Mouse (Mus musculus) heart, adult 2 months (tissue): ENCODE data around the gene Tmem161a. TPM values are rescaled to one million over a fixed set of nuclear protein-coding genes. Genes with fewer than 3 reads are reported as not detected.
A peak's percentile ranks its signal among the peaks of the same experiment; 100 is the strongest.

Experiments used
- DNase-seq, 2 experiments: peaks; one replicate each; pipeline ENCODE4 v3.0.0; 2021
- H3K27ac ChIP-seq: fragments of 200-600 bp; 2 replicates; pipeline ENCODE4 v1.8.1; 2022
- H3K27me3 ChIP-seq: fragments of 200-500 bp; 2 replicates; pipeline ENCODE4 v1.6.1; 2012; ENCODE audit warnings: mild to moderate bottlenecking, low read length, inconsistent platforms, mixed read lengths; ENCODE audit not compliant: control insufficient read depth, insufficient read depth
- H3K36me3 ChIP-seq: fragments of 200-500 bp; 2 replicates; pipeline ENCODE4 v1.6.1; 2012; ENCODE audit warnings: low read length, inconsistent platforms; ENCODE audit not compliant: control insufficient read depth, insufficient read depth
- H3K4me1 ChIP-seq: fragments of 200-500 bp; 2 replicates; pipeline ENCODE4 v1.6.1; 2011; ENCODE audit warnings: low read length; ENCODE audit not compliant: control insufficient read depth, insufficient read depth
- H3K4me3 ChIP-seq: fragments of 200-600 bp; 2 replicates; pipeline ENCODE4 v1.8.1; 2022
- H3K79me2 ChIP-seq: fragments of 200-500 bp; replicated peaks from 2 replicates; pipeline ENCODE4 v1.6.1; 2012; ENCODE audit warnings: mild to moderate bottlenecking, inconsistent platforms, low read length, moderate library complexity, mixed read lengths; ENCODE audit not compliant: control insufficient read depth, insufficient read depth
- H3K9ac ChIP-seq: fragments of 200-500 bp; 2 replicates; pipeline ENCODE4 v1.6.1; 2012; ENCODE audit warnings: low read depth, mild to moderate bottlenecking, control low read depth, inconsistent platforms, low read length, mixed read lengths
- CTCF ChIP-seq: fragments of 200-600 bp; IDR thresholded peaks from 2 replicates; pipeline ENCODE4 v1.8.1; 2022; ENCODE audit warnings: antibody characterized with exemption, mild to moderate bottlenecking, moderate library complexity
- EP300 ChIP-seq: fragments of 200-500 bp; IDR thresholded peaks from 2 replicates; pipeline ENCODE4 v1.6.1; 2011; ENCODE audit warnings: low read depth, low read length, control low read depth; ENCODE audit not compliant: insufficient read depth
- POLR2A ChIP-seq: fragments of 200-500 bp; IDR thresholded peaks from 2 replicates; pipeline ENCODE4 v1.6.1; 2011; ENCODE audit warnings: mild to moderate bottlenecking, low read depth, low read length, control low read depth; ENCODE audit not compliant: insufficient read depth
- WGBS: fragments of 180-500 bp; shearing (Covaris S2); methylation state at CpG from one replicate; pipeline ENCODE4 v1.1.7; 2018; 5-methylcytosine and 5-hydroxymethylcytosine counted together
- intact Hi-C: fragments of 180-260 bp; cut with DNase I; formaldehyde crosslinking; loops from one replicate; pipeline ENCODE4 v1.15.1; 2025
- long read RNA-seq: library from polyadenylated mRNA; stranded (forward); transcript quantifications from one replicate; pipeline ENCODE4 v2.0.0, GENCODE M21; 2021
- polyA plus RNA-seq: library from polyadenylated mRNA; depleted of rRNA; stranded (reverse); fragments of >200 nt; gene quantifications from 2 replicates; pipeline ENCODE4 v1.2.3, GENCODE M21; 2012; rRNA removed
- total RNA-seq, 2 experiments: library from RNA; stranded (reverse); gene quantifications; 2 replicates each; pipeline ENCODE4 v1.2.3; 2021

The Tmem161a gene
- total RNA-seq = 100 to 1,000 TPM in 1 of 2 experiments, 10 to 100 TPM in 1; 93.6 to 108 TPM
- 134 and 145 TPM in 2 replicates for polyA plus RNA-seq
- long read RNA-seq, transcript Tmem161a-201 (12 exons, 3,018 nt) = major isoform, 39 of 121 reads
- long read RNA-seq, transcript Tmem161a-214 (11 exons, 2,080 nt) = minor isoform, 5 of 121 reads
- long read RNA-seq, partial matches to known transcripts = 54 of 121 reads
- long read RNA-seq, other reads (novel, unspliced or antisense) = 23 of 121 reads

DNA sequence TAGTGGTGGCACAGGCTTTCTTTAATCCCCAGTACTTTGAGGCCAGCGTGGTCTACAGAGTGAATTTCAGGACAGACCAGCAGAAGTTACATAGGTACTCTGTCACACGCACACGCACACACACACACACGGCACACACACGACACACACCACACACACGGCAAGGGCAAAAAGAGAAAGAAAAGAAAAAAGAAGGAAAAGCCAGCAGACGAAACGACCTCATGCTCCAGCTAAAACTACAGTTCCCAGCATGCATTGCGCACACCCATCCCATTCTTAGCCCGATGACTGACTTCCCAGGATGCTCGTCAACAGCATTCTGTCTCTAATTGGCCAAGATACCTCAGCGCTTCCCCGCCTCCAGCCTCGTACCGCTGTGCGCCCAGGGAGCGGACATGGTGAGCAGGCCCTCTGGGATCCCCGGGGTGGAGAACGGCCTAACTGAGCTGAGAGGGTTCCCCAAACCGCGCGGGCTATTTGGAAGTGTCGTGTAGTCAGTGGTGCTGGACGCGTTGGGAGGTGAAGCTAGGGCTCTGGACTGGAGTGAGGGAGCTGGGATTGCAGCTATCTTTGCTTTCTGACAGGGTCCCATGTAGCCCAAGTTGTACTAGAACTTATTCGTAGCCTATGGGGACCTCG is at the start of gene Tmem161a:
Gene Tmem161a, plus strand, starts transcription at position 314 of the 639 bp plus-strand sequence.
- peak within 1 kb of the TSS; percentile 87 for H3K9ac ChIP-seq
- no peaks in the 10 kb centered on the region for H3K27me3 ChIP-seq
- intact Hi-C loops = loop anchor here (2.0 to 5.0 kb wide), 3 partner anchors 33 to 60 kb away; partner anchors contain the start of genes Armc6, Borcs8, Mef2b and Rfxank
- peak within 1 kb of the TSS; percentile 83 for H3K27ac ChIP-seq
- peak within 1 kb of the TSS; percentile 71 for H3K4me3 ChIP-seq
- H3K79me2 ChIP-seq = 0 out of 2 replicates have a peak, but pooled peaks cover 1% of the 10 kb centered on the region
- WGBS = 3% methylated on average over 27 of the region's 27 CpGs
- DNase-seq = peak; percentile 89 to 93
- TF ChIP-seq CTCF (no peak), POLR2A (peak; percentile 96), EP300 (peak; percentile 72; the same call in 1 of the 2 replicates)
- H3K4me1 ChIP-seq = peaks cover 3% of the 10 kb centered on the region
- no peaks in the 10 kb centered on the region for H3K36me3 ChIP-seq

- Histone ChIP-seq H3K36me3 (no peaks in the 10 kb centered on the region), H3K9ac (no peak overlapping the region), H3K4me1 (no peaks in the 10 kb centered on the region), H3K79me2 (no peaks in the 10 kb centered on the region), H3K27me3 (peaks cover 1% of the 10 kb centered on the region; the same call in 1 of the 2 replicates), H3K27ac (no peak overlapping the region), H3K4me3 (no peak overlapping the region)
- DNase-seq = no peak
- TF ChIP-seq POLR2A (no peak), EP300 (no peak), CTCF (peak; percentile 79)
- intact Hi-C loops = loop anchor here (5.0 kb wide), 1 partner anchor 206 kb away; no protein-coding TSS in a partner anchor
- WGBS = 48% methylated on average over 2 of the region's 2 CpGs
Observed at GRCm38 (mm10) chr8:70122863-70123262, 49.3 kb upstream of the Tmem161a start.

DNA sequence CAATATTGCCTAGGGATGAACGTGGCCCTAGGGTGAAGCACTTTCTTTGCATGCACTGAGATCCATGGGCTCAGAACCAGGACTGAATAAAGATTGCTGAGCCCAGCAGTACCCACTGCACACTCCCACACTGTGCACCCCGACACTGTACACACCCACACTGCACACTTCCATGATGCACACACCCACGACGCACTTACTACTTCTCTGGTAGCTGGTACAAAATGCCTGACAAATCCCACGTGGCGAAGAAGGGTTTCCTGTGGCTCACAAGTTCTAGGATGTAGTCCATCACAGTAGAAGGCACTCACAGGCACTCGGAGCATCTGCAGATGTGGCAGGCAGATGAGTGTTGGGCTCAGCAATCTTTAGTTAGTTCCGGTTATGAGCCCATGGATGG is 47.2 kb upstream of the Tmem161a start:
- intact Hi-C loops = loop anchor here (5.0 kb wide), 1 partner anchor 208 kb away; no protein-coding TSS in a partner anchor
- Histone ChIP-seq H3K36me3 (no peaks in the 10 kb centered on the region), H3K4me3 (no peak overlapping the region), H3K79me2 (no peaks in the 10 kb centered on the region), H3K9ac (no peak overlapping the region), H3K4me1 (peaks cover 6% of the 10 kb centered on the region), H3K27me3 (no peaks in the 10 kb centered on the region; the same call in 1 of the 2 replicates), H3K27ac (no peak overlapping the region)
- WGBS = 59% methylated on average over 8 of the region's 8 CpGs
- DNase-seq = no peak
- no peak for TF ChIP-seq CTCF
- TF ChIP-seq POLR2A = no peak
- TF ChIP-seq EP300 = no peak

- no peaks in the 10 kb centered on the region for H3K27me3 ChIP-seq
- TF ChIP-seq EP300 (no peak), CTCF (no peak)
Observed at GRCm38 (mm10) chr8:70128435-70128834, 43.7 kb upstream of the Tmem161a start.

DNA sequence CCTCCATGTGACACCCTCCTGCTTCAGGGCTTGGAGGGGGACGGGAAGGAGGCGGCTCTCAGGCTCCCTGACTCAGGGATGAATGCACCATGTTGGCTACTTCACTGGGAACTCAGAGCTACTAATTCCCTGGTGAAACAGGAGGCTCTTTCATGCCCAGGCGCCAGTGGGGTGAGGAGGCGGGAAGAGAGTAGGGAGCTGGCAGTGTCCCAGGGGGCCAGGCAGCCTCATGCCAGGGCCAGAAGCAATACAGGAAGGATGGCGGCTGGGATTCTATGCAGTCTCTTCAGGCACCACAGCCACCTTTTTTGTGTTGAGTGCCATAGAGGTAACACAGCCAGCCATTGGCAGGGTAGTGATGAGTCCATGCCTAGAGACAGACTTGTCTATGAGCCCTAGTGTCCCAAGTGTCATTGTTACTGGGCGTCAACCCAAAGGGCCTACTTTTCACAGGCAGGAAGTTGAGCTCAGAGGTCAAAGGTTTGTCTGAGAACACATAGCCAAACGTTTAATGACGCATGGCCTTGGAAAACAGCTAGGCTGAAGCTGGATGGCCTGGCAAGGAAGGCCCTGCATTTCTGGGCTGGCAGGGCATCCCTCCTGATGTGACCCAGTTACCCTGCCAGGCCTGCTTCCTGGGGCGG is 42.7 kb upstream of the Tmem161a start:
- intact Hi-C loops = no loop called here
- WGBS = 40% methylated on average over 9 of the region's 9 CpGs
- Histone ChIP-seq H3K79me2 (no peaks in the 10 kb centered on the region), H3K4me3 (no peak overlapping the region), H3K27ac (peak overlapping the region; percentile 68), H3K27me3 (no peaks in the 10 kb centered on the region), H3K9ac (no peak overlapping the region), H3K4me1 (peaks cover 9% of the 10 kb centered on the region), H3K36me3 (no peaks in the 10 kb centered on the region)
- TF ChIP-seq CTCF (no peak), EP300 (no peak), POLR2A (no peak)
- peak; percentile 40 to 58 for DNase-seq

More at GRCm38 (mm10) chr8:70128435-70128834, 43.7 kb upstream of the Tmem161a start:
- no peaks in the 10 kb centered on the region for H3K36me3 ChIP-seq
- no peaks in the 10 kb centered on the region for H3K79me2 ChIP-seq
- peak; percentile 76 to 84 for DNase-seq
- 55% methylated on average over 3 of the region's 3 CpGs for WGBS
- peak overlapping the region; percentile 68 for H3K27ac ChIP-seq
- H3K4me3 ChIP-seq = no peak overlapping the region
- H3K9ac ChIP-seq = no peak overlapping the region
- peaks cover 9% of the 10 kb centered on the region for H3K4me1 ChIP-seq
- intact Hi-C loops = no loop called here
